Mouse (Mus musculus) heart, postnatal 0 days (tissue): ENCODE measurements at regions not wholly inside any gene's neighbourhood (a gene's known extent, or its start where the extent isn't known, plus 50 kb on each side); places are given as distances from the start of the nearest gene placed in this dataset.

Source experiments
- CTCF ChIP-seq: IDR thresholded peaks from 2 replicates; pipeline ENCODE4 v1.5.1; 2016; ENCODE audit warnings: antibody characterized with exemption, control low read depth, low read depth
- EP300 ChIP-seq: IDR thresholded peaks from 2 replicates; pipeline ENCODE4 v1.6.1; 2016; ENCODE audit warnings: antibody characterized with exemption, low read depth

- TF ChIP-seq CTCF (no peak), EP300 (no peak)
These were observed 52.9 kb upstream of the Atxn1 start for GRCm38 (mm10) chr13:46017742-46018141.
